Mouse (Mus musculus): ENCODE results near the gene Rnf144b.

DNA sequence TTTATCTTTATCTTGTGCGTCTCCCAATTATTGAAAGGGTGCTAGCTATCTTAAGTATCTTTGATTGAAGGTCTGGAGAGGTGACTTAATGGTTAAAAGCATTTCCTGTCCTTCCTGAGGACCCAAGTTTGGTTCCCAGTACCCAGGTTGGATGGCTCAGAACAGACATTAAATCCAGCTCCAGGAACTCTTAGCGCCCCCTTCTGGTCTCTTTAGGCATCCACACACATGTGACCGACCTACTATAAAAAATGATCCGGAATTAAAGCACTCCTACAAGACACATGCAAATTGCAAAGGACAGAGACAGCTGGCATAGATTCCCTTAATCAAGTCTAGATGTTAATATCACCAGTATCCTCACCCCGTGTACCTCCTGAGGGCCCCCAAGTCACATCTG is 104.1 kb downstream of the Rnf144b start:
- no peak for TF ChIP-seq CTCF (IDR thresholded peaks at IDR 0.05; ENCODE audit: borderline replicate concordance, control insufficient read depth, extremely low read depth, insufficient read depth, low read length, poor library complexity)
- no peak for TF ChIP-seq POLR2A (IDR thresholded peaks at IDR 0.05; ENCODE audit: control insufficient read depth, extremely low read depth, insufficient read depth, low read length, poor library complexity)

Data from thymus, adult 2 months (tissue).